Mouse (Mus musculus) lung, embryonic 16.5 days (tissue): ENCODE data around the gene Asprv1. TPM values are rescaled to one million over a fixed set of nuclear protein-coding genes. Genes with fewer than 3 reads are reported as not detected.
A peak's percentile ranks its signal among the peaks of the same experiment; 100 is the strongest.

Experiments used
- ATAC-seq: fragments of 200-750 bp; cut with Nextera tagmentation; 2 replicates; pipeline ENCODE4 v1.8.0; 2017; ENCODE audit warnings: low read depth, mild to moderate bottlenecking, moderate library complexity
- H3K27ac ChIP-seq: fragments of 300-500 bp; sonication (generic); 2 replicates; pipeline ENCODE4 v1.5.1; 2014; ENCODE audit warnings: mild to moderate bottlenecking, control low read depth, low read length
- H3K27me3 ChIP-seq: fragments of 300-500 bp; sonication (generic); 2 replicates; pipeline ENCODE4 v1.6.1; 2014; ENCODE audit warnings: low read depth, low read length, mixed read lengths; ENCODE audit not compliant: control insufficient read depth, insufficient read depth
- H3K36me3 ChIP-seq: fragments of 300-500 bp; sonication (generic); 2 replicates; pipeline ENCODE4 v1.6.1; 2014; ENCODE audit warnings: low read length; ENCODE audit not compliant: control insufficient read depth, insufficient read depth
- H3K4me1 ChIP-seq: fragments of 300-500 bp; sonication (generic); replicated peaks from 2 replicates; pipeline ENCODE4 v1.6.1; 2014; ENCODE audit warnings: low read length, mixed read lengths; ENCODE audit not compliant: control insufficient read depth, insufficient read depth
- H3K4me2 ChIP-seq: fragments of 300-500 bp; sonication (generic); 2 replicates; pipeline ENCODE4 v1.6.1; 2014; ENCODE audit warnings: low read depth, low read length, control low read depth
- H3K4me3 ChIP-seq: fragments of 300-500 bp; sonication (generic); 2 replicates; pipeline ENCODE4 v1.5.1; 2014; ENCODE audit warnings: mild to moderate bottlenecking, low read length, control low read depth
- H3K9ac ChIP-seq: fragments of 300-500 bp; sonication (generic); 2 replicates; pipeline ENCODE4 v1.6.1; 2014; ENCODE audit warnings: low read length, control low read depth
- H3K9me3 ChIP-seq: fragments of 300-500 bp; sonication (generic); 2 replicates; pipeline ENCODE4 v1.6.1; 2016; ENCODE audit warnings: low read length; ENCODE audit not compliant: control insufficient read depth
- WGBS: fragments of 180-500 bp; shearing (Covaris S2); extraction: QIAGEN DNeasy Blood & Tissue Kit; methylation state at CpG from one replicate; pipeline ENCODE4 v1.1.7; 2014; 5-methylcytosine and 5-hydroxymethylcytosine counted together
- polyA plus RNA-seq: library from polyadenylated mRNA; unstranded; fragments of >200 nt; fragmentation: Nextera tagmentation; extraction: Ambion mirVana; gene quantifications from 2 replicates; pipeline ENCODE4 v1.2.1, GENCODE M21; 2015

The Asprv1 gene
- polyA plus RNA-seq, 1 experiment from 2014 or later, result 1.0 TPM

DNA sequence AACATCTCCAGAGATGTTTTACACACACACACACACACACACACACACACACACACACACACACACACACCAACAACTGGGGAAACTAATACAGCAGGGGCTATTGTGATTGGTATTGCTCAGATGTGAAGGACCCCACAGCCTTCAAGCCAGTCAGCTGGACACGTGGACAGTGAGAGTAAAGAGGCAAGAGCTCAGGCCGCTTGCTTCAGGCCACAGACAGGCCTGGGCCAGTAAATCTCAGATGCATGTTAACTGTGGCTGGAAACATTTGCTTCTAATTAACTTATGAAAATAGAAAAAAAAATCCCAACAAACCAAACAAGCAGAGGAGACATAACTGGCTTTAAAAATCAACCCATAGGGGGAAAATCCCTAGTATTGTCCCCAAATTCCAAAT is 9.9 kb downstream of the Asprv1 start:
- Histone ChIP-seq H3K27ac (no peak overlapping the region), H3K4me1 (no peaks in the 10 kb centered on the region), H3K9ac (no peak overlapping the region), H3K9me3 (no peaks in the 10 kb centered on the region), H3K36me3 (no peaks in the 10 kb centered on the region), H3K4me2 (no peak overlapping the region), H3K4me3 (no peak overlapping the region), H3K27me3 (no peaks in the 10 kb centered on the region)
- no peak for ATAC-seq
- 69% methylated on average over 2 of the region's 2 CpGs for WGBS

- H3K4me3 ChIP-seq, result no peak overlapping the region
- no peaks in the 10 kb centered on the region for H3K9me3 ChIP-seq
- H3K27ac ChIP-seq, result no peak overlapping the region
- no peaks in the 10 kb centered on the region for H3K4me1 ChIP-seq
- H3K9ac ChIP-seq, result no peak overlapping the region
- peak; percentile 54; the same call in 1 of the 2 replicates for ATAC-seq
- 6% methylated on average over 2 of the region's 2 CpGs for WGBS
- no peaks in the 10 kb centered on the region for H3K36me3 ChIP-seq
- H3K4me2 ChIP-seq, result no peak overlapping the region
- no peaks in the 10 kb centered on the region for H3K27me3 ChIP-seq
These were observed 10.5 kb downstream of the Asprv1 start for GRCm38 (mm10) chr6:86638434-86638833.

- H3K36me3 ChIP-seq, result no peaks in the 10 kb centered on the region
- H3K4me2 ChIP-seq, result no peak overlapping the region
- no peaks in the 10 kb centered on the region for H3K9me3 ChIP-seq
- no peak overlapping the region for H3K4me3 ChIP-seq
- no peaks in the 10 kb centered on the region for H3K4me1 ChIP-seq
- no peak overlapping the region for H3K27ac ChIP-seq
- H3K9ac ChIP-seq, result no peak overlapping the region
- H3K27me3 ChIP-seq, result no peaks in the 10 kb centered on the region
- 77% methylated on average over 18 of the region's 18 CpGs for WGBS
- ATAC-seq, result no peak
These were observed 11.5 kb downstream of the Asprv1 start for GRCm38 (mm10) chr6:86639180-86640160.

GRCm38 (mm10) chr6:86640161-86640560 is 12.2 kb downstream of the Asprv1 start:
- H3K4me3 ChIP-seq, result no peak overlapping the region
- WGBS, result 76% methylated on average over 3 of the region's 3 CpGs
- H3K36me3 ChIP-seq, result no peaks in the 10 kb centered on the region
- H3K9me3 ChIP-seq, result no peaks in the 10 kb centered on the region
- no peak for ATAC-seq
- no peaks in the 10 kb centered on the region for H3K27me3 ChIP-seq
- H3K4me2 ChIP-seq, result no peak overlapping the region
- no peak overlapping the region for H3K27ac ChIP-seq
- no peak overlapping the region for H3K9ac ChIP-seq
- no peaks in the 10 kb centered on the region for H3K4me1 ChIP-seq

- Histone ChIP-seq H3K9me3 (no peaks in the 10 kb centered on the region), H3K36me3 (no peaks in the 10 kb centered on the region), H3K27me3 (no peaks in the 10 kb centered on the region), H3K4me1 (no peaks in the 10 kb centered on the region), H3K4me2 (no peak overlapping the region), H3K9ac (no peak overlapping the region), H3K4me3 (no peak overlapping the region), H3K27ac (no peak overlapping the region)
- 83% methylated on average over 8 of the region's 8 CpGs for WGBS
- ATAC-seq, result no peak
These were observed 12.8 kb downstream of the Asprv1 start for GRCm38 (mm10) chr6:86640776-86641175.

DNA sequence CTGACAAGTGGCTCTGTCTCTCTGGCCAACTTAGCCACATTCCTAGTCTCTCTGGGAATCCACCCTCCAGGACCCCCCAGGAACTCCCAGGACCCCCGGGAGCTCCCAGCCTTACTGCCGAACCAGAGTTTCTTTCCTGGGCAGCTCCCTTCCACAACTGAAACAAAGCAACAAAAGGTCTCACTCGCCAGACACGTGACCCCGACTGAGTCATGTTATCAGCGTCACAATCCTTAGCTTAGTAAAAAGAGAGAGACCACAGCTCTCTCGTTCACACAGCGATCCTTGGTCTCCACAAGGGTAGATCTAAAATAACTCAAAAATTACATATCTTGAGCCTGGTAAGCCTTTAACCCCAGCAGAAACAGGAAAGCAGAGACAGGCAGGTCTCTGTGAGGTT is 13.8 kb downstream of the Asprv1 start:
- 65% methylated on average over 8 of the region's 8 CpGs for WGBS
- H3K4me3 ChIP-seq, result no peak overlapping the region
- no peaks in the 10 kb centered on the region for H3K36me3 ChIP-seq
- H3K27ac ChIP-seq, result no peak overlapping the region
- no peak for ATAC-seq
- no peak overlapping the region for H3K9ac ChIP-seq
- no peaks in the 10 kb centered on the region for H3K27me3 ChIP-seq
- H3K9me3 ChIP-seq, result no peaks in the 10 kb centered on the region
- no peak overlapping the region for H3K4me2 ChIP-seq
- no peaks in the 10 kb centered on the region for H3K4me1 ChIP-seq

- Histone ChIP-seq H3K27ac (no peak overlapping the region), H3K9ac (no peak overlapping the region), H3K9me3 (no peaks in the 10 kb centered on the region), H3K4me3 (no peak overlapping the region), H3K27me3 (no peaks in the 10 kb centered on the region), H3K4me2 (no peak overlapping the region), H3K36me3 (peaks cover 2% of the 10 kb centered on the region; the same call in 1 of the 2 replicates), H3K4me1 (no peaks in the 10 kb centered on the region)
- ATAC-seq, result no peak
- 77% methylated on average over 3 of the region's 3 CpGs for WGBS
These were observed 16.9 kb downstream of the Asprv1 start for GRCm38 (mm10) chr6:86644775-86645400.

DNA sequence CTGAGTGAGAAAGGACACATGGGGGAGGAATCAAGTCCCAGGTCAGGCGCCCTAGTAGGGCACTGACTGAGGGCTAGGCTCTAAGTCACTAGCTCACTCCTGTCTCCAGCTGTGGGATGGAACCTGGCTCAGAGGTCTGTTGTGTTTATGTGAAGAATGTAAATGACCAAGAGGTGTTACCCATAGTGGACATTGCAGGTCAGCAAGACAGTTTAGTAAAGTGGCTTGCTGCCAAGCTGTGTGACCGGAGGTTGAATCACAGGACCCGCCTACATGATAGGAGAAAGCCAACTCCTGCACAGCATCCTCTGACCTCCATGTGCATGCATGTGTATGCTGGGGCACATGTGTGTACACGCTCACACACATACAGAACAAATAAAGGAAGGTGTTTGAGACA is 17.6 kb downstream of the Asprv1 start:
- no peak overlapping the region for H3K4me2 ChIP-seq
- ATAC-seq, result no peak; the same call in 1 of the 2 replicates
- H3K27ac ChIP-seq, result no peak overlapping the region
- no peaks in the 10 kb centered on the region for H3K27me3 ChIP-seq
- 63% methylated on average over 4 of the region's 4 CpGs for WGBS
- peaks cover 8% of the 10 kb centered on the region for H3K36me3 ChIP-seq
- H3K4me1 ChIP-seq, result no peaks in the 10 kb centered on the region
- H3K4me3 ChIP-seq, result no peak overlapping the region
- H3K9ac ChIP-seq, result no peak overlapping the region
- no peaks in the 10 kb centered on the region for H3K9me3 ChIP-seq

DNA sequence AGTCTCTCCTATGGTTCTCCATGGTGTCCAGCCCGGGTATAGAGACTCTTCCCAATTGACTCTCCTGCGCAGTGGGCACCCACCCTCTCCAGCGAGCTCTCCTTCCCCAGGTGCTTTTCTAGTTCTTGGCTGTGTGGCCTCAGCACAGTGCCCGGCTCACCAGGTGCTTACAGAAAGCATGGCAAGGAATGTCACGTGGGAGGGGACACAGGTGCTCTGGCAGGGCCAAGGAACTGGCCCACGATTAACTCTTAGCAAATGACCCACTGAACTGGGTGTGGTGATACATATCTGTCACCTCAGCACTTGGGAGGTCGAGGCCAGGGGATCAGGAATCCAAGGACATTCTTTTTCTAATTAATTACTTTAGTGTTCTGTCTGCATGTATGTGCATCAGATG is 18.2 kb downstream of the Asprv1 start:
- Histone ChIP-seq H3K4me2 (no peak overlapping the region), H3K4me3 (no peak overlapping the region), H3K4me1 (no peaks in the 10 kb centered on the region), H3K27me3 (no peaks in the 10 kb centered on the region), H3K9ac (no peak overlapping the region), H3K27ac (no peak overlapping the region), H3K36me3 (peaks cover 13% of the 10 kb centered on the region), H3K9me3 (no peaks in the 10 kb centered on the region)
- WGBS, result 59% methylated on average over 7 of the region's 7 CpGs
- ATAC-seq, result no peak
